Mouse (Mus musculus): Measurements from ENCODE around the gene Iffo1. TPM values are rescaled to one million over a fixed set of nuclear protein-coding genes. Genes with fewer than 3 reads are reported as not detected.

Iffo1 gene
- total and polyA plus RNA-seq, 2 experiments from 2014 or later: 18.3 to 28.8 TPM

DNA sequence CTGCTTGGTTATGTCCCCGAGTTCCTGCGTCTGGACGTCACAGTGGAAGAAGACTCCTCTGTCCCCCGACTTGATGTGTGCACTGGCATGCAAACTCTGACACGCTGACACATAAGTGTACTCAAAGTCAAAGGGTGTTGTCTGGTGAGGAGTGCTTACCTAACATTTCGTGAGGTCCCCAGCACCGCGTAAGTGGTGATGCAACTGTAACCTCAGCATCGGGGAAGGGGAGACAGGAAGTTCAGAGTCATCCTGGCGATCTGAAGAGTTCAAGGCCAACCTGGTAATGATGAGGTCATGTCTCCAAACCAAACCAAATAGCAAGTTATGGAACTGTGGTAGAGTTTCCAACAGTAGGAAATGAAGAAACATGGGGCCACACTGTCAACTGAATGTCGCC is 32.5 kb upstream of the Iffo1 start:
- no peak overlapping the region for H3K9ac ChIP-seq
- DNase-seq (no peak), ATAC-seq (no peak)
- H3K27ac ChIP-seq (ENCODE audit: low read depth, low read length): no peak overlapping the region
- H3K36me3 ChIP-seq (ENCODE audit: insufficient read depth): peaks cover 90% of the 10 kb centered on the region
- no peak overlapping the region for H3K4me3 ChIP-seq (ENCODE audit: low read depth, low read length)
- H3K4me1 ChIP-seq (ENCODE audit: insufficient read depth): no peaks in the 10 kb centered on the region
- 95% methylated on average over 11 of the region's 11 CpGs for WGBS
- no peaks in the 10 kb centered on the region for H3K27me3 ChIP-seq (ENCODE audit: insufficient read depth, low read length)
- H3K9me3 ChIP-seq (ENCODE audit: low read length): no peaks in the 10 kb centered on the region
- TF ChIP-seq CTCF (IDR thresholded peaks at IDR 0.05; ENCODE audit: low read depth): no peak
- H3K4me2 ChIP-seq (ENCODE audit: low read depth): no peak overlapping the region

DNA sequence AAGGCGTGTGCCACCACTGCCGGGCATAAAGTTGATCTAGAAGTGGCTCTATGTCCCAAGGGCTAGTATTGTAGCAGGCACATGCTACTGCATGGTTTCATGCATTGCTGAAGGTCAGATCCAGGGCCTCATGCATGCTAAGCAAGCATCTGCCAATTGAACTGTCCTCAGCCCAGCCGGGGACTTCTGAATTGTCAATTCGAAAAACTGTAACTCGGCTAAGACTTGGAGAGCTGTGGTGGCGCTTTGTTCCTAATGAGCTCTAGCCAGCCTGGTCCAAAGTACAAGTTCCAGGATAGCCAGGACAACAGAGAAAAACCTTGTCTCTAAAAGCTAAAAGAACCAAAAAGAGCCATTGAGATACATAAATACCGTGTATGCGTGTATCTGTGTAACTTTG is 25.7 kb upstream of the Iffo1 start:
- no peak overlapping the region for H3K27ac ChIP-seq (ENCODE audit: low read depth, low read length)
- DNase-seq (no peak), ATAC-seq (no peak)
- peaks cover 86% of the 10 kb centered on the region for H3K36me3 ChIP-seq (ENCODE audit: insufficient read depth)
- H3K4me2 ChIP-seq (ENCODE audit: low read depth): no peak overlapping the region
- no peak for TF ChIP-seq CTCF (IDR thresholded peaks at IDR 0.05; ENCODE audit: low read depth)
- H3K9ac ChIP-seq: no peak overlapping the region
- no peak overlapping the region for H3K4me3 ChIP-seq (ENCODE audit: low read depth, low read length)
- H3K27me3 ChIP-seq (ENCODE audit: insufficient read depth, low read length): no peaks in the 10 kb centered on the region
- H3K4me1 ChIP-seq (ENCODE audit: insufficient read depth): no peaks in the 10 kb centered on the region
- WGBS: 92% methylated on average over 8 of the region's 8 CpGs
- H3K9me3 ChIP-seq (ENCODE audit: low read length): no peaks in the 10 kb centered on the region

DNA sequence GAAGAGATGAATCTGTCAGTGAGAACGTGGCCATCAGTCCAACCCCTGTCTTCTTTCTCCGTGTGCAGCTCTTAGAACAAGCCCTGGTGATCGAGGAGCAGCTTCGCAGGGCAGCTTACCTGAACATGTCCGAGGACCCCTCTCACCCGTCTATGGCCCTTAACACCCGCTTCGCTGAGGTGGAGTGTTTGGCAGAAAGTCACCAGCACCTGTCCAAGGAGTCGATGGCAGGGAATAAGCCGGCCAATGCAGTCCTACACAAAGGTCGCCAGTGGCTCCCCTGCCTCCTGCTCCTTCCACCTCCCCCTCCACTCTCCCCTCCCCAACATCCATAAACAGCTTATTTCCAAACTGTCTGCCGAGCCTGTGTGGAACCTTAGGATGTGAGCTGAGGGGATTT is 16.3 kb upstream of the Iffo1 start:
- TF ChIP-seq CTCF (IDR thresholded peaks at IDR 0.05; ENCODE audit: low read depth): no peak
- no peaks in the 10 kb centered on the region for H3K27me3 ChIP-seq (ENCODE audit: insufficient read depth, low read length)
- H3K9me3 ChIP-seq (ENCODE audit: low read length): no peaks in the 10 kb centered on the region
- H3K4me1 ChIP-seq (ENCODE audit: insufficient read depth): peaks cover 6% of the 10 kb centered on the region; the same call in 1 of the 2 replicates
- 88% methylated on average over 12 of the region's 12 CpGs for WGBS
- peaks cover 54% of the 10 kb centered on the region for H3K36me3 ChIP-seq (ENCODE audit: insufficient read depth)
- no peak overlapping the region for H3K27ac ChIP-seq (ENCODE audit: low read depth, low read length)
- DNase-seq (no peak), ATAC-seq (no peak)
- no peak overlapping the region for H3K4me3 ChIP-seq (ENCODE audit: low read depth, low read length)
- no peak overlapping the region for H3K4me2 ChIP-seq (ENCODE audit: low read depth)
- no peak overlapping the region for H3K9ac ChIP-seq

DNA sequence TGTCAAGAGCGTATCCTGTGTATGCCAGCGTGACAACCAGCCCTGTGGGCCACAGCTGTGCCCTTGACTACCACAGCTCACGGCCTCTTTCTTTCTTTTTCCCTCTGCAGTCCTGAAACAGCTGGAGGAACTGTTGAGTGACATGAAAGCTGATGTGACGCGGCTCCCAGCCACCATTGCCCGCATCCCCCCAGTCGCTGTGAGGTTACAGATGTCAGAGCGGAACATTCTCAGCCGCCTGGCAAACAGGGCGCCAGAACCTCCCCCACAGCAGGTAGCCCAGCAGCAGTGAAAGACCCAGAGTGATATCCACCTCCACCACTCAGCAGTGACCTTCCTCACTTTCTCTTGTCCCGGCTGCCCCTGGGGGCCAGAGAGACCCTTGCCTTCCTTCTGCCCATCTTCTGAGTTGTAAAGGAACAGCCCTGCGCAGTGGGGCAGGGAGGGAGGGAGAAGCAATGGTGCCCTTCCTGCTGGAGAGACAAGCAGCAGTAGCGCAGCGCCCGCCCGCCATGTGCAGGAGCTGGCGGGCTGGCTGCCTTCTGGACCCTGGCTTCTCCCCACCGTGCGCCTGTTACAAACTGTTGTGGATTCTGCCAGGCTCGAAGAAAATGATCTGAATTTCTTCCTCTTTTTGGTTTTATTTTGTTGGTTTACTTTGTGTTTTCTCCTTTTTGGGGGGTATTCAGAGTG is 15.2 kb upstream of the Iffo1 start:
- no peak for ATAC-seq
- no peak overlapping the region for H3K9ac ChIP-seq
- no peak overlapping the region for H3K27ac ChIP-seq (ENCODE audit: low read depth, low read length)
- H3K4me3 ChIP-seq (ENCODE audit: low read depth, low read length): no peak overlapping the region
- no peaks in the 10 kb centered on the region for H3K9me3 ChIP-seq (ENCODE audit: low read length)
- WGBS: 85% methylated on average over 20 of the region's 20 CpGs
- H3K36me3 ChIP-seq (ENCODE audit: insufficient read depth): peaks cover 55% of the 10 kb centered on the region
- H3K4me1 ChIP-seq (ENCODE audit: insufficient read depth): peaks cover 6% of the 10 kb centered on the region; the same call in 1 of the 2 replicates
- H3K27me3 ChIP-seq (ENCODE audit: insufficient read depth, low read length): no peaks in the 10 kb centered on the region
- no peak for TF ChIP-seq CTCF (IDR thresholded peaks at IDR 0.05; ENCODE audit: low read depth)
- H3K4me2 ChIP-seq (ENCODE audit: low read depth): no peak overlapping the region
- no peak for DNase-seq

DNA sequence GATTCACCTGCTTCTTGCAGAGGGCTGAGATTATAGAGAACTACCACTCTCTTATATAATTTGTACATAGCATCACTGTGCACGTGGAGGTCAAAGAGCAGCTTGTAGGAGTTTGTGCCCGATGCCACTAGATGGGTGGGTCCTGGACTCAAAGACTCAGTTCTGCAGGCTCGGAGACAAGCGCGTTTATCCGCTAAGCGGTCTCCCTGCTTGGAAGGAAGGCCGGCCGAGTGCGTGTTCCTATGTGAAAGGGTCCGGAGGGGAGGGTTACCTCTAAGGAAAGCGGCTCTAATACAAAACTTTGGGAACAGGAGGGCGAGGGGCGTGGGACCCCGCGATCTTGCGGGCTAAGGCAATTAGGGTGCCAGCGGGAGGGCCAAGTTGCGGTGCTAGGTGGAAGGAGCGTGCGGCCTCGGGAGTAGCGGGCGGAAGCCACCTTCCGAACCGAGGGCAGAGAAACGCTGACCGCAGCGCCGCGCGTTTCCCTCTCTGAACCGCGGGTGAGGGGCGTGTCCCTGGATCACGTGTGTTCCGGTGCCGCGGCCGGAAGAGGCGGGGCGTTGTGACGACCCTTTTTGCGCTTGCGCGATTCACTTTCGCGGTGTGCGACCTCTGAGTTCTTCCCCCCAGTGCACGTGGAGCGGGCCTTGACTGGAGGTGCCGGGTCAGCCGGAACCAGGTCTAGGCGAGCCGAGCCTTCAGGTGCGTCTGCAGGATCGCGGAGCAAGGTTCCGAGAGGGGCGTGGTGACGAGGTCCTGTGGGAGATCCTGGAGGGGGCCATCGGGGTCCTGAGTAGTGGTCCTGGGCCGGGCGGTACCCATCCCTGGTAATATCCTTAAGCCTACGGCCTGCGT is 13.5 kb upstream of the Iffo1 start, which contains the start of gene Nop2:
Nop2 (plus strand) TSS at position 608 of the 855 bp plus-strand sequence.
- under 1% methylated on average over 66 of the region's 66 CpGs for WGBS
- DNase-seq: peak; percentile 96

DNA sequence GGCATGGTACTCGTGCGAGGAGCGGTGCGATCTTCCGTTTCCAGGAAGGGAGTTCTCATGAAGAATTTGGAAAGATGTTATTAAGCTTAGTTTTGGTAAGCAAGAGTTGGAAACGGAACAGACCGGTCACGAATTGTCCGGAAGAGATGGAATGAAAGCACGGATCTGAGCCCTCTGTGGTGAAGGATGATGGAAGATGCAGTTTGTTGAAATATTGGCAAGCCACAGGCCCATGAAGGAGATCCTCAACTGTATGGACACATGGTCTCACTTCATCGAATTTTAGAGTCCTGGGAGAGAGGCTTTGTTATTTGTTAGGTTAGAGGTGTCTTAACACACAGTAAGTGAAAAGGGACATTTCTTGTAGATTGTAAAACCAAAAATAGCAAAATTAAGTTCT is 12.6 kb upstream of the Iffo1 start:
- peaks cover 52% of the 10 kb centered on the region for H3K36me3 ChIP-seq (ENCODE audit: insufficient read depth)
- no peak for TF ChIP-seq CTCF (IDR thresholded peaks at IDR 0.05; ENCODE audit: low read depth)
- peak overlapping the region; percentile 84 for H3K4me2 ChIP-seq (ENCODE audit: low read depth)
- DNase-seq: no peak
- peak overlapping the region; percentile 65 for H3K9ac ChIP-seq
- H3K4me1 ChIP-seq (ENCODE audit: insufficient read depth): peaks cover 6% of the 10 kb centered on the region; the same call in 1 of the 2 replicates
- no peaks in the 10 kb centered on the region for H3K9me3 ChIP-seq (ENCODE audit: low read length)
- H3K27me3 ChIP-seq (ENCODE audit: insufficient read depth, low read length): no peaks in the 10 kb centered on the region
- no peak for ATAC-seq
- no peak overlapping the region for H3K27ac ChIP-seq (ENCODE audit: low read depth, low read length)
- WGBS: 11% methylated on average over 11 of the region's 11 CpGs
- peak overlapping the region; percentile 88 for H3K4me3 ChIP-seq (ENCODE audit: low read depth, low read length)

More for the DNA sequence above, 13.5 kb upstream of the Iffo1 start, which contains the start of gene Nop2:
- no peaks in the 10 kb centered on the region for H3K27me3 ChIP-seq (ENCODE audit: insufficient read depth, low read length)
- peaks cover 6% of the 10 kb centered on the region; the same call in 1 of the 2 replicates for H3K4me1 ChIP-seq (ENCODE audit: insufficient read depth)
- H3K9ac ChIP-seq: peak within 1 kb of the TSS; percentile 65
- H3K4me3 ChIP-seq (ENCODE audit: low read depth, low read length): peak within 1 kb of the TSS; percentile 88
- TF ChIP-seq CTCF (IDR thresholded peaks at IDR 0.05; ENCODE audit: low read depth): no peak
- H3K9me3 ChIP-seq (ENCODE audit: low read length): no peaks in the 10 kb centered on the region
- peak within 1 kb of the TSS; percentile 84 for H3K4me2 ChIP-seq (ENCODE audit: low read depth)
- peak; percentile 97 for ATAC-seq
- peaks cover 55% of the 10 kb centered on the region for H3K36me3 ChIP-seq (ENCODE audit: insufficient read depth)
- H3K27ac ChIP-seq (ENCODE audit: low read depth, low read length): peak within 1 kb of the TSS; percentile 51
